Mouse (Mus musculus): ENCODE measurements at regions not wholly inside any gene's neighbourhood (a gene's known extent, or its start where the extent isn't known, plus 50 kb on each side); places are given as distances from the start of the nearest gene placed in this dataset.

GRCm38 (mm10) chr9:117693001-117693400 is 63.3 kb upstream of the Rbms3 start:
- no peak for DNase-seq (ENCODE audit: low spot score in 2 of 2)

- no peak for DNase-seq (ENCODE audit: low spot score in 2 of 2)
Measured at GRCm38 (mm10) chr9:117692486-117692885, 62.8 kb upstream of the Rbms3 start.

GRCm38 (mm10) chr9:117689946-117690345 is 60.2 kb upstream of the Rbms3 start:
- DNase-seq (ENCODE audit: low spot score in 2 of 2), result no peak
